Mouse (Mus musculus) midbrain, embryonic 14.5 days (tissue): Measurements from ENCODE around the gene Rnf8. TPM values are rescaled to one million over a fixed set of nuclear protein-coding genes. Genes with fewer than 3 reads are reported as not detected.

ENCODE experiments used
- ATAC-seq: fragments of 200-750 bp; cut with Nextera tagmentation; 2 replicates; pipeline ENCODE4 v1.8.0; 2017; ENCODE audit warnings: moderate number of reproducible peaks, moderate library complexity; ENCODE audit not compliant: low FRiP score, low TSS enrichment
- DNase-seq: peaks from one replicate; pipeline ENCODE4 v3.0.0-alpha.2; 2015
- H3K27ac ChIP-seq: fragments of 300-500 bp; sonication (generic); replicated peaks from 2 replicates; pipeline ENCODE4 v1.5.1; 2014; ENCODE audit warnings: mild to moderate bottlenecking, low read depth, low read length, moderate library complexity
- H3K27me3 ChIP-seq: fragments of 300-500 bp; sonication (generic); 2 replicates; pipeline ENCODE4 v1.6.1; 2014; ENCODE audit warnings: low read length, control low read depth, mixed read lengths; ENCODE audit not compliant: control insufficient read depth, insufficient read depth
- H3K36me3 ChIP-seq: fragments of 300-500 bp; sonication (generic); 2 replicates; pipeline ENCODE4 v1.6.1; 2014; ENCODE audit warnings: low read length, control low read depth; ENCODE audit not compliant: control insufficient read depth, insufficient read depth
- H3K4me1 ChIP-seq: fragments of 300-500 bp; sonication (generic); 2 replicates; pipeline ENCODE4 v1.6.1; 2014; ENCODE audit warnings: mild to moderate bottlenecking, antibody characterized with exemption, low read length, control low read depth; ENCODE audit not compliant: control insufficient read depth, insufficient read depth
- H3K4me2 ChIP-seq: fragments of 300-500 bp; sonication (generic); 2 replicates; pipeline ENCODE4 v1.6.1; 2014; ENCODE audit warnings: mild to moderate bottlenecking, low read length, moderate library complexity
- H3K4me3 ChIP-seq: fragments of 300-500 bp; sonication (generic); replicated peaks from 2 replicates; pipeline ENCODE4 v1.5.1; 2014; ENCODE audit warnings: low read depth, low read length
- H3K9ac ChIP-seq: fragments of 300-500 bp; sonication (generic); replicated peaks from 2 replicates; pipeline ENCODE4 v1.6.1; 2014; ENCODE audit warnings: mild to moderate bottlenecking, low read length, moderate library complexity
- H3K9me3 ChIP-seq: fragments of 300-500 bp; sonication (generic); 2 replicates; pipeline ENCODE4 v1.6.1; 2016; ENCODE audit warnings: low read length, control low read depth, mixed read lengths; ENCODE audit not compliant: control insufficient read depth
- WGBS: fragments of 180-500 bp; shearing (Covaris S2); extraction: QIAGEN DNeasy Blood & Tissue Kit; methylation state at CpG from one replicate; pipeline ENCODE4 v1.1.7; 2014; 5-methylcytosine and 5-hydroxymethylcytosine counted together
- polyA plus RNA-seq: library from polyadenylated mRNA; unstranded; fragments of >200 nt; fragmentation: Nextera tagmentation; extraction: Ambion mirVana; gene quantifications from 2 replicates; pipeline ENCODE4 v1.2.1, GENCODE M21; 2014

Gene Rnf8
- polyA plus RNA-seq, 1 experiment from 2014 or later: 86.8 TPM

DNA sequence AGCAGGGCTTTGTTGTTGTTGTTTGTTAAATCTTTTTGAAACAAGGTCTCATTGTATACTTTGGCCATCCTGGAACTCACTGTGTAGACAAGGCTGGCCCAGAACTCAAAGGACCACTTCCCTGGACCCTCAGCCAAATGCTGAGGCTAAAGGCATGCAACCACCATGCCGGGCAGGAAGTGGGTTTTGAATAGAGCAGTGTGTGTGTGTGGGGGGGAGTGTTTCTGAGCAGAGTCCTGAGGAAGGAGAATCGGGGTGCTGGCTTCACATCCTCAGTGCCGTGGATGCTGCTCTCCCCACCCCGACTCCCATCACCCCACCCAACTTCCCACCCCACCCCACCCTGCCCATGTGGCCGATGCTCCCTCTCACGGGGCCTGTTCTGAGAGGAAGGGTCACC lies 29.1 kb upstream of the Rnf8 start:
- Histone ChIP-seq H3K27me3 (no peaks in the 10 kb centered on the region), H3K27ac (no peak overlapping the region), H3K4me3 (no peak overlapping the region), H3K4me2 (no peak overlapping the region), H3K4me1 (0 out of 2 replicates have a peak, but pooled peaks cover 5% of the 10 kb centered on the region), H3K9ac (no peak overlapping the region), H3K36me3 (peaks cover 32% of the 10 kb centered on the region), H3K9me3 (no peaks in the 10 kb centered on the region)
- ATAC-seq (no peak), DNase-seq (no peak)
- 93% methylated on average over 6 of the region's 6 CpGs for WGBS

DNA sequence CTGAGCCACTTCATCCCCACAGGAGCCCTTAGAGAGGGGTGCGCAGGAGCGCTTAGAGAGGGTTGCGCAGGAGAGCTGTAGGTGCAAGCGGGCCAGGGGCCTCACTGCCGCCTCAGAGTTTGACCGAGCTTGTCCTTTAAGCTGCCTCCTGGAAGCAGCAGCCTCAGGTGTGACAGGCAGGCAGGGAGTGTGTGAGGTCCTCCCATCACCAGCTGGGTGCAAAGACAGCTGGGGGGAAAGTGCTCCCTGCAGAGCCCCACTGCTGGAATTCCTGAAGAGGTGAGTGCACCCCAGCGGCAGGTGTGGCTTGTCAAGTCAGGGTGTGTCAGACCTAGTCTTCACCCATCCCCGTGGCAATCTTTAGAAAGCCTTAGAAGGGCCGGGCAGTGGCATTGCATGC lies 27.7 kb upstream of the Rnf8 start:
- Histone ChIP-seq H3K9ac (no peak overlapping the region), H3K27ac (no peak overlapping the region), H3K4me1 (0 out of 2 replicates have a peak, but pooled peaks cover 5% of the 10 kb centered on the region), H3K36me3 (peaks cover 18% of the 10 kb centered on the region), H3K27me3 (no peaks in the 10 kb centered on the region), H3K4me3 (no peak overlapping the region), H3K4me2 (no peak overlapping the region), H3K9me3 (no peaks in the 10 kb centered on the region)
- ATAC-seq (no peak), DNase-seq (no peak)
- WGBS: 90% methylated on average over 9 of the region's 9 CpGs

GRCm38 (mm10) chr17:29589221-29589898 lies 25.2 kb upstream of the Rnf8 start:
- Histone ChIP-seq H3K27ac (peak overlapping the region; percentile 66), H3K9ac (no peak overlapping the region), H3K4me2 (no peak overlapping the region), H3K27me3 (no peaks in the 10 kb centered on the region), H3K36me3 (peaks cover 3% of the 10 kb centered on the region), H3K4me3 (no peak overlapping the region), H3K4me1 (0 out of 2 replicates have a peak, but pooled peaks cover 5% of the 10 kb centered on the region), H3K9me3 (no peaks in the 10 kb centered on the region)
- 40% methylated on average over 11 of the region's 11 CpGs for WGBS
- ATAC-seq (no peak), DNase-seq (peak; percentile 62)

- H3K4me1 ChIP-seq: no peaks in the 10 kb centered on the region
- H3K9ac ChIP-seq: no peak overlapping the region
- 74% methylated on average over 15 of the region's 15 CpGs for WGBS
- H3K27me3 ChIP-seq: no peaks in the 10 kb centered on the region
- H3K4me3 ChIP-seq: no peak overlapping the region
- no peak overlapping the region for H3K4me2 ChIP-seq
- peaks cover 44% of the 10 kb centered on the region for H3K36me3 ChIP-seq
- DNase-seq (no peak), ATAC-seq (no peak)
- no peaks in the 10 kb centered on the region for H3K9me3 ChIP-seq
- H3K27ac ChIP-seq: no peak overlapping the region
Observed at GRCm38 (mm10) chr17:29595891-29596770, 18.5 kb upstream of the Rnf8 start.

- DNase-seq (no peak), ATAC-seq (no peak)
- Histone ChIP-seq H3K27me3 (no peaks in the 10 kb centered on the region), H3K36me3 (peaks cover 49% of the 10 kb centered on the region), H3K27ac (no peak overlapping the region), H3K4me1 (no peaks in the 10 kb centered on the region), H3K9me3 (no peaks in the 10 kb centered on the region), H3K4me3 (no peak overlapping the region), H3K9ac (no peak overlapping the region), H3K4me2 (no peak overlapping the region)
- WGBS: 70% methylated on average over 13 of the region's 13 CpGs
Observed at GRCm38 (mm10) chr17:29596771-29597132, 17.8 kb upstream of the Rnf8 start.

- no peak overlapping the region for H3K9ac ChIP-seq
Observed at GRCm38 (mm10) chr17:29599051-29599450, 15.5 kb upstream of the Rnf8 start.

DNA sequence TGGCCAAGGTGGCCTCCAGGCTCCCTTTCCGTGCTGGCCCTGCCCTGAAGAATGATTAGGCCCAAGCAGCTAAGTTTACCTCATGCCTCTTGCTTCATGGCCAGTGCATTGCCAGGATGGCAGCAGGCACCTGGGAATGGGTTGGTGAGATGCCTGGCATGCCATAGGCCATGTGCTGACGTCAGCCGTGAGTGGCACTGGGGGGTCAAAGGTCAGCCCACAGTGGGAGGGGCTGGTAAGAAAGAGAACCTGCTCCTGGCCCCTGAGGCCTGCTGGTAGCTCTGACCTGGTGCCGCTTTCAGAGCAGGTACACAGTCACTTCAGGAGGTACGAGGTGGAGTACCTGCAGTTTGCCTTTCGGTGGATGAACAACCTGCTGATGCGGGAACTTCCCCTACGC lies 15.1 kb upstream of the Rnf8 start:
- H3K27ac ChIP-seq: no peak overlapping the region
- no peak overlapping the region for H3K9ac ChIP-seq
- H3K4me1 ChIP-seq: no peaks in the 10 kb centered on the region
- 88% methylated on average over 8 of the region's 8 CpGs for WGBS
- DNase-seq: no peak
- H3K27me3 ChIP-seq: no peaks in the 10 kb centered on the region
- H3K4me3 ChIP-seq: no peak overlapping the region
- peaks cover 60% of the 10 kb centered on the region for H3K36me3 ChIP-seq
- H3K9me3 ChIP-seq: no peaks in the 10 kb centered on the region
- ATAC-seq: no peak
- H3K4me2 ChIP-seq: no peak overlapping the region

More at GRCm38 (mm10) chr17:29599051-29599450, 15.5 kb upstream of the Rnf8 start:
- 91% methylated on average over 14 of the region's 14 CpGs for WGBS
- Histone ChIP-seq H3K4me2 (no peak overlapping the region), H3K27ac (no peak overlapping the region), H3K36me3 (peaks cover 59% of the 10 kb centered on the region), H3K4me3 (no peak overlapping the region), H3K9me3 (no peaks in the 10 kb centered on the region), H3K4me1 (no peaks in the 10 kb centered on the region), H3K27me3 (no peaks in the 10 kb centered on the region)
- DNase-seq (no peak), ATAC-seq (no peak)

DNA sequence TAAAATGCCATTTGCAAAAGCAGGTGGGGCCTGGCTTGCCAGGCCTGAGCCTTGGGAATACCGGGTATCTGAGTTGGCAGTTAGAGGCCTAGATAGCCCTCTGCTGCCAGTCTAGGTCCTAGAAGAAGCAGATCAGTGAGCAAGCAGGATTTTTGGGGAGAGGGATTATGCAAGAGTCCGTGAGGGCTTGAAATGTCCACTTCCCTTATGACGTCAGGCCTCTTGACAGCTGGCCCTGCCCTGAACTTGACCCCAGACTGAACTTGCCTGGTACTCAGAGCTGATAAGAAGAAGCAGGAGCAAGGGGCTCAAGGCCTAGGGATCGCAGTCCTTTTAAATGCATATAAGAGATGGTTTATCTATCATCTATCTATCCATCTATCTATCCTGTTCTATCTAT lies 13.2 kb upstream of the Rnf8 start:
- no peak for DNase-seq
- no peak overlapping the region for H3K4me3 ChIP-seq
- no peaks in the 10 kb centered on the region for H3K4me1 ChIP-seq
- H3K4me2 ChIP-seq: no peak overlapping the region
- H3K9ac ChIP-seq: no peak overlapping the region
- no peak for ATAC-seq
- no peak overlapping the region for H3K27ac ChIP-seq
- H3K9me3 ChIP-seq: no peaks in the 10 kb centered on the region
- no peaks in the 10 kb centered on the region for H3K27me3 ChIP-seq
- H3K36me3 ChIP-seq: peaks cover 58% of the 10 kb centered on the region
- 87% methylated on average over 4 of the region's 4 CpGs for WGBS
